Mouse (Mus musculus) G1E-ER4 (cell line): ENCODE results near the gene Ttc28. TPM values are rescaled to one million over a fixed set of nuclear protein-coding genes. Genes with fewer than 3 reads are reported as not detected.

Source experiments
- GATA1 ChIP-seq: IDR thresholded peaks from one replicate; pipeline ENCODE4 v1.8.0; 2012; ENCODE audit warnings: low read length, inconsistent platforms
- polyA plus RNA-seq: library from polyadenylated mRNA; stranded (reverse); fragments of >175 nt; gene quantifications from 2 replicates; pipeline ENCODE4 v1.2.3, GENCODE M21; 2012

Gene Ttc28
- polyA plus RNA-seq, 1 experiment: 0.62 TPM

DNA sequence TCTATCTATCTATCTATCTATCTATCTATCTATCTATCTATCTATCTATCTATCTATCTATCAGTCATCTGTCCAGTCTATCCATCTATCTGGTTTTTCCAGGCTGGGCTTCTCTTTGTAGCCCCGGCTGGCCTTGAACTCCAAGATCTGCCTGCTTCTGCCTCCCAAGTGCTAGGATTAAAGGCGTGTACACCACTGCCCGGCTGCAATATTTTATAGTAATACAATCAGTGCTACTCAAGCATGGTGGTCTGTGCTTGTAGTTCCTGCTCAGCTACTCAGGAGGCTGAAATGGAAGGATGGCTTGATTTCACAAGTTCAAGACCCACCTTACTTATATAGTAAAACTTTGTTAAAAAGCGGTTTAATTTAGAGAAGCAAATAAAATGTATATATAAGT, 98.2 kb downstream of the Ttc28 start:
- TF ChIP-seq GATA1: no peak

DNA sequence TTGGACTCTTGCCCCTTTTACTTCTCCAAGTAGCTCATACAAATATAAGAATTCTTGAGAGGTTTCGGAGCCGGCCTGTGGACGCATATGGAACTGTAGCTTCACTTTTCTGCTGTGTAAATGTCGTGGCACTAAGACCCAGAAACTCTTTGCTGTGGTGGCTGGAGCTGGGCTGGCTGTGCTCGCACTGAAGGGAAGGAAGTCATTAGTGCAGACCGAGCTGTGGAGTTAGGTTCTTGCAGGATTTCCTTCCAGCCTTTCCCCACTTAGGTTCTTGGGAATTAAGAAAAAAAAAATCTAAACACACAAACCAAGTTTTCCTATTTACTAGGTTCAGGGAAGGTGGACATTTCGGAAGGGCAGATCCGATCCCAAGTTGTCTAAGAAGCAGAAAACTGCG, 98.9 kb downstream of the Ttc28 start:
- TF ChIP-seq GATA1: no peak

DNA sequence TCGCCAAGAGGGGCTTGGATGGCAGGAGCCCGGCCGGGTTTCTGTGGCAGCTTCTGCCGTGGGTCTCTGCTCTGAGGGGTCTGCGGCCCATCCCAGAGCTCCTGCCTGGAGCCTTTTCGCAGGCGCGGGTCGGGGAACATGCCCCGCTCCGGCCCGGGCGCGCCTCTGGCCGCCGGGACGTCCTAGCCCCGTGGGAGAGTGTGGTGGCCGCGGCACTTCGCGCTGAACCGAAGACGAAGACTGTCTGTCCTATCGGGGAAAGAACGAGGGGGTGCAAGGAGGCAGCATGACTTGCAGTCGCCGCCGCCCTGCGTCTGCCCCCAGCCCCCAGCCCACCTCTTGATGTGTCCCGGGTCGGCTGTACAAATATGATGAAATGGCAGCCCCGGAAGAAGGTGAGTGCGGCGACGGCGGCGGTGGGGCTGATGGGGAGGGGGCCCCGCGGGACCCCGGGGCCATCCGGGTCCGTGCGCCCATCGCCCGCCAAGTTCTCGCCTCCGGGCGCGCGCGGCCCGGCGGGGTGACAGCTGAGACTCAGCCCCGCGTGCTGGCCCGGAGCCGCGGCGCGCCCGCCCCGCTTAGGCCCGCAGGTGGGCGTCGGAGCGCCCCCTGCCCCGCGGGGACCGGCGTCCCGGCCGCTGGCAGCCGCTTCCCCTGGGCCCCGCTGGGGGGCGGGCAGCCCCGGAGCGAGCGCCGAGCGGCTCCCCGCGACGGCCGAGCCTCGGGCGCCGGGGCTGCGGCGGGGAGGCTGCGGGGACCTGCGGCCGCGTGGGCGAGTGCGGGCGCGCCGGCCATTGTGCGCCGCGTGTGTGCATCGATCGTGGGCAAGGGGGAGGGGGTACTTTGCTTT, 99.6 kb downstream of the Ttc28 start:
- TF ChIP-seq GATA1: no peak

DNA sequence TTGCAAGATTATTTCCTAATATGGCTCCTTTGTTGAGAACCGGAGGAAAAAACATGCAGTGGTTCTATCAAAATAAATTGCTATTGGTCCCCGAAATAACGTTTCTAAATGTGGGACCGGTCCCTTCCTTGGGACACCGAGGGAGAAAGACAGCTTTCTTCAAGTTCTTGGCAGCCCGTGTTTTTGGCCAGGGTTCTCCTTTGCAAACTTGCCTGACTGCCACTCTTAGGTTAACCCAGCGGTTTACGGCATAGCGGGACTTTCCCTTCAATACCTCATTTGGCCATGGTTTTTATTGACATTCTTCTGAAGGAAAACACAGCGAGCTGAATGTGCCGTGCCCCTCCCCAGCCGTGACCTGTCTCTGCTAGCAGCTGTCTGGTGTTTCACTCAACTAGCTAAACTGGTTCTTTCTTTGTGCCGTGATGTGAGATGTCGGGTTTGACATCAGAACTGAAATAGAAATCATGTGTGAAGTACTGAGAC, 100.3 kb downstream of the Ttc28 start:
- no peak for TF ChIP-seq GATA1

DNA sequence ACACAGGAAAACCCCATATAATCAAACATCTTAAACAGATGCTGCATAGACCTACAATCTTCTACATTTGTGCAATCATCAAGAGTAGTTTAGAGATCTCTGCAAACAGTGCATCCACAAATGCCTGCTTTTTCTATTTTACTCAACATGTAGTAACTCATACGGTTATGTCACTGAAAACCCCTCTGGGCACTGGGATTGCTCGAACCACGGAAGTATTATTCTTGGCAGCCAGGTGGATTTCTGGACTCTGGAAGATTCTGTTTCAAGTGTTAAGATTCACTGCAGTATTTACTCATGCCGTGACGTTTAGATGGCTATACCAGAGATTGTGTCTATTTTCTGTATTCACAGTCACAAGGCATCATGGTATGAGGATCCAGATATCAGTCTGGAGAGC, 101.0 kb downstream of the Ttc28 start:
- no peak for TF ChIP-seq GATA1

DNA sequence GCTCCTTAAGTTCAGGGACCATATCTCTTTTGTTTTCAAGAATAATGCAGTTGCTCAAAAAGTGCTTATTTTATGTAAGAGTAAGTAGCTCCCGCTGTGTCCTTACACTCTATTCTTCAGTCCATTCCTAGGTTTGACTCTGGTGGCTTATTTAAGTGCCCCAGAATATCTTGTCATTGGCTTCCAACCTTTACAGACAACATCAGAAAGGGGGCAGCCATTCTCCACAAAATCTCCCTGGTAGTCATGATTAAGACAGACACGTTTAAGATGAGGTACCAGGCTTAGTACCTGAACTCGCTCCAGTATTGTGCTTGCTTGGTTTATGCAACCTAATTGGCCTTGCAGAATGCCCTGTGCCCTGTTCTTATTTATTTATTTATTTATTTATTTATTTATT, 102.8 kb downstream of the Ttc28 start:
- no peak for TF ChIP-seq GATA1

DNA sequence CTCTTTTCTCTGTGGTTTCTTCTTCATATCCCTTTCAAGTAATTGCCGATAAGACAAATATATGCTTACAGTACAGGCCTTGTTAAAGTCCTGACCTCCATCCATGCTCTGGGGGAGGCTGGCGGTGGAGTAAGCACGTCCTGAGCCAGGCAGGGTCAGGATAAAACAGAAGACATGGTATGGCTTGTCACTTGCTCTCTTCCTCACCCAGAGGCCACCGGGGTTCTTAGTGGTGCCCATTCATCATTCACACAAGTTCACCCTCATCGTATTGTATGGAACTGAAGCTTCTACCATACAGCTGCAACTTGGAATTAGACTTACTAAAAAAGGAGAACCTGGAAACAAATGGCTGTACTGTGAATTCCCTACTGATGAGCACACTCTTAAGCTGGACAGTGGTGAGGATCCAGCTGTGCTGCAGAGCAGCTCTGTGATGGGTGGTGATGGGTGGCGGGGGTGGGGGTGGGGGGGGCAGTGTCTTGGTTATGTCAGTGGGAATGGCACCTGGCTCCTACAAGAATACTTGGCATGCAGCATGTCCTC, 104.6 kb downstream of the Ttc28 start:
- TF ChIP-seq GATA1: no peak

DNA sequence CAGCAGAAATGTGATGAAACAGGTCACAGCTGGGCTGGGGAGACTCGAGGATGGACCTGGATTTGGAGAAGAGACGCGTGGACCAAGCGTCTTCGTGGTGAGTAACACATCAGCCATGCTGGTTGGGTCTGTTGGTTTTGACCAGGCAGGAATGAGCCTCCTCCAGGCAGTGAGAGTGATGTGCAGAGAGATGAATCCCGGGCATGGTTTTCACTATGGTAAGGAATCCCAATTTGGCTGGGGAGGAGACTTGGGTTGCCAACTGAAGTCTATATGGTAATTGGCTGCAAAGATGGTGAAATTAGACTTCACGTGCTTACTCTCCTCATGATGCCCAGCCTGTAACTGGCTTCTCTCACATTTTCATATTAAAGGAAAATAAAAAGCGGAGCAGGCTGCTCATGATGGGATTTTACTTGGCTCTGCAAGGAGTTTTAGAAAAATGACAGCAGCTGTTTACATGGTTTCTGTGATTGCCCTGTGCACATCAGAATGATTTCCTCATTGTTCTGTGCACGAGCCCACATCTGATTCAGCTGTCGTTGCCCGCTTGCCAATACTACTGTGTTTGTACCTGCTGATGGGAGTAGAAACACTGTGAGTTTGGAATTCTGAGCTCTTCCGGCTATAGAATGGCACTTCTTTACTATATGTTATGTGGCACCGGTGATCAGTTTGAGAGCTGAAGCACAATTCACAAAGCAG, 117.4 kb downstream of the Ttc28 start:
- no peak for TF ChIP-seq GATA1

DNA sequence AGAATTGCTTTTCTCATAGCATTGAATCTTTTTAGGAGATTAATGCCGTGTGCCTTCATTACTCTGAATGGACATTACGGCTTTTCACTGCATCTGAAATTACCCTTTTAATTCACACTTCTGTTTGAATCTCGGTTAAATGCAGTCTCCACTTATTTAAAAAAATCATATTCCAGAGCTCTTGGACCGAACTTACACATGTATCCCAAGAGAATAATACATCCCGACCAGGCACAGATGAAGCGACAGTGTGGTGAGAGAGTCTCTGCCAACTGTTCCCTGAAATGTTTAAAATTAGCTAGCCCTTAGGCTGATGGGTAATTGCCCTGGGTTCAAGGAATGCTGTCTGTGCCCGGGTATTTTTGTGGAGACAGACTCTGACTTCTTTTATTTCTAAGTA, 118.1 kb downstream of the Ttc28 start:
- no peak for TF ChIP-seq GATA1

DNA sequence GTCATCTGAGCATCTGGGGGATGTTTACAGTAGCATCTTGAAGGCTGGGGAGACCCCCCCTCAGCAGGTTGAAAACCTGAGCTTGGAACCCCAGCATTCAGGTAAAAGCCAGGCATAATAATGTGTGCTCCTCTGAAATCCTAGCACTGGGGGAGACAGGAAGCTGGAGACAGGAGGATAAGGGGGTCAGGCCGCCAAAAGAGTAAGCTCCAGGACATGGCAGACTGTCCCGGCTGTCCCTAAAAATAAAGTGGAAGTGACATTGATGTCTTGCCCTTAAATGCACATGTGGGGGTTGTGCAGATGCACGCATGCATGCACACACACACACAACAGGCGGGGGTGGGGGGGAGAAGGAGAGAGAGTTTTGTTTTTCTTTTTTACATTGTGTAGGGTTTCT, 118.7 kb downstream of the Ttc28 start:
- no peak for TF ChIP-seq GATA1

DNA sequence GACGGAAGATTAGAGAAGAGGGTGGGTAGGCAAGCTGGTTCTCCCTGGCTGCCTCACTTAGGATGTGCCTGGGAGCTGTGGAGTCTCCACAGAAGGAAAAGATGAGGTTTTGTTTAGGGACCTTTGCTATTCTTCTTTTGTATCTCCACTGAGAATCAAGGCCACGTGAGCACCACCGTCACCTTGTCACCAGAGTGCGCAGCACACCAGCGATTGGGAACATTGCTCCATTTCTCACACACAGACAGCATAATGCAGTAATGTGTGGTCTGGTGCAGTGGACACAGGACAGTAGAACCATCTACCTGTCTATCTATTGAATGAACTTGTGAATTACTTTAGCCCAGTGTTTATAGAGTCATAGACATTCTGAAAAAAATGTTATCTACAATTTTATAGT, 121.3 kb downstream of the Ttc28 start:
- no peak for TF ChIP-seq GATA1

DNA sequence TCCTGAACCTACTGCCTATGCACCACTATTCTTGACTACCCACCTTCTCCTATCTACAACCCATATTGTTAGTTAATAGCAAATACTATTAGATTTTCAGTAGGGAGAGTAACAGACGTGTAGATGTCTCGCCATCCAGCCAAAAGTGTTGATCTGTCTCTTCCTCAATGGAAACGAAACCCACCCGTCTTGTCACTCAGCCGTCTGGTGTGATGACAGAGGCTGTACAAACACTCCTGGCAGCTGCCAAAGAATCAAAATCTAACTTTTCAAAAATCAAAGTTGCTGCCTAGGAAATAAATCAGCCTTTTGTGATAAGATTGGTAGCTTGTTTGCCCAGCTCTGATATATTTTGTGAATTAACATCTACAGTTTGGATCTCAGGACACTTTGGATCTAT, 123.6 kb downstream of the Ttc28 start:
- TF ChIP-seq GATA1: no peak

DNA sequence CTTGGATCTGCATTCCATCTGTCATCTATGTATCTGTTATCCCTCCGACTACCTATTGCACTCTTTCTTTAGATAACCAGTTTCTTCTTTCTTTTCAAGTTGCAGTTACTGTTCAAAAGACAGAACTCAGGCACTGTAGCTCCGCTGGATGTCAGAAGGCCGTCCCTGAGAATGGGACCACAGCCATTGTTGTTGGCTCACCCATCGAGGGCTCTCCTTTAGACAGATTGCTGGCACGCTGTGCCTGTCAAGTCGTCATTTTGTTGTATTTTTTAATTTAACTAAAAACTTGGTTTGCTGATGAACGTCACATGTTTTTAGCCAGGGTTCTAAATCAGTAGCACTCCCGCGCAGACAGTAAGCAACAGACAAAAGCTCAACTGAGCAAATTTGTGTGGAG, 124.1 kb downstream of the Ttc28 start:
- no peak for TF ChIP-seq GATA1

DNA sequence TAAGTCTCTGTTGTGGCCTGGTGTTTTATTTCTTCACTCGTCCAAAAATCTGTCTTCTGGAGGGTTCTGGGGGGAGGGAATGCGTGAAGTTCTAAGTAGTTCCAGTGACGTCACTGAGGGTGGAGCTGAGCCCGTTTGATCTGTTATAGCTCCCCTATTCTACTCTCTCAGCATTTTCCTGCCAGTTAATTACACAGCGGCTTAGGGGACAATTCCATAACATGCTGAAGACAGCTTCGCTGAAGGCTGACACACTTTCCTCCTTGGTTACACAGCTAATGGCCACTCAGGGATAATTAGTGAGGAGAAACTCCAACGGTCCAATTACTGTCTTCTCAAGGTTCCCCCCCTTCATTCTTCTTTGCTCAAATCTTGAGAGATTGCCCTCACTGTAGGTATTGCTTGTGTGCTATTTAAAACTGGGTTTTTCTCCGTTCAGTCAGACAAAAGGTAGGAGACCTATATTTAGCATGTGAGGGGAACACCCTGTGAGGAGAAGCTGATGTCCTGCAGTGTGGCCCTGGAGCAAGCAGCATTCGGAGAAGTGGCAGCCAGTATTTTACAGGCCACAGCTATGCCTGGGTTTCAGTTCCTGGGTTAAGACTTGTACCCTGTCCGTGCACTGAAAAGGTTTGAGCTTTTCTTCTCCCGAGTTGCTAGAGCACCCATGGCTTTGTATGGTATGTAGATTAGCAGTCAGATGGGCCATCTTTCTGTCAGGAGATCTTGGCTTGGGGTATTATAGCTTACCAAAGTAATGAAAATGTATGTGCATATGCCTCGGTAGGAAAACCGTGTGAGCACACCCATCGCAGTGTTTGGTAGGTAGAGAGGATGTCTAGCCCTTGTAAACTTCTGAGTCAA, 126.9 kb downstream of the Ttc28 start:
- no peak for TF ChIP-seq GATA1

DNA sequence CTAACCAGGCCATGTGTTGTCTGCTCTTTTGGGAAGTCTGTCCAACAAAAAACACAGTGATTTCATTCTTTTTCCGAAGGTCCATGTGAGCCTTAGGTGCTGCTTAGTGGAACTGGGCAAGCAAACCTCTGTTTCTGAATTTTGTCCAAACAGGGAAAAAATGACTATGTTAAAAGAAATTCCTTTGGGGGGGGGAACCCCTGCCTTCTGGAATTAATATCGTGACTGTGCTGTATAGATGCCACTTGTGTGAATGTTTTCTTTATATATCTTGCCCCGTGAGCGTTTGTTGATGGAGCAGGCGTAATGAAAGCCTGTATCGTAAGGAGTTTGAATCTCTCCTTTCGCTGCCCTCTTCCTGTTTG, 127.5 kb downstream of the Ttc28 start:
- no peak for TF ChIP-seq GATA1

DNA sequence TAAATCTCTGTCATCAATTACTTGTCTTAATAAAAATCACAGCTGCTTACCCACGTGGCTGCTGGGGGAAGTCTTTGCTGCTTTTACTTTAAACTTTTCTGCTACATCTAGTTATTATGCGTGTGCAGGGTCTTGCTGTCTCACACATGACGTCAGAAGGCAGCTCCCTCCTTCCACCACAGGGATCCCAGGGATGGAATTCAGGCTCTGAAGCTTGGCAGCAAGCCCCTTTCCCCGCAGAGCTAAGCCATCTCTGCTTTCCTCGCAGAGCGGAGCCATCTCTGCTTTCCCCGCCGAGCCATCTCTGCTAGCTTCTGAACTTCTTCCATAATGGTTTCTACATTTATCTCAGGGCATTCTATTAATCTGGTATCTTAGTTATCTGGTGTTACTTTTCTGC, 128.3 kb downstream of the Ttc28 start:
- no peak for TF ChIP-seq GATA1
